Mouse (Mus musculus): ENCODE measurements around the gene Agap2. TPM values are rescaled to one million over a fixed set of nuclear protein-coding genes. Genes with fewer than 3 reads are reported as not detected.

Gene Agap2
- total RNA-seq, 2 experiments from 2014 or later = 5.7 to 6.2 TPM

DNA sequence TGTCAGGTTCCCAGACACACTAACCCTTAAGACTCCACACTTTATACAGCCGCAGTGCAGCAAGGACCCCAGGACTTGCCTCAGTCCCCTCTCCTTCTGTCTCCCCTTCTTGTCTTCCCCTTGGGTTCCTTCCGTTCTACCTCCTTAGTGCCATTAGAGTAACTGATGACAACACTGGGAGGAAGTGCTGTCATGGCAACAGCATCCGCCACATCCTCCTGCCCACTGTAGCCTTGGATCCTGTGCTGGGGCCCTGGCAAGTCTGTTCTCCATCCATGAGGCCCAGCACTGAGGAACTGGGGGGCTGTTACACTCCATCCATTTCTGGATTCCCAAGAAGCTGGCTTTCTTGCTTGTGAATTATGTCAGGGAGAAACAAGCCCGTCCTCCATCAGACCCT, 998 bp downstream of the Agap2 start:
- no peak for DNase-seq

- no peak for DNase-seq
Measured at GRCm38 (mm10) chr10:127077515-127077914, 2.4 kb downstream of the Agap2 start.

DNA sequence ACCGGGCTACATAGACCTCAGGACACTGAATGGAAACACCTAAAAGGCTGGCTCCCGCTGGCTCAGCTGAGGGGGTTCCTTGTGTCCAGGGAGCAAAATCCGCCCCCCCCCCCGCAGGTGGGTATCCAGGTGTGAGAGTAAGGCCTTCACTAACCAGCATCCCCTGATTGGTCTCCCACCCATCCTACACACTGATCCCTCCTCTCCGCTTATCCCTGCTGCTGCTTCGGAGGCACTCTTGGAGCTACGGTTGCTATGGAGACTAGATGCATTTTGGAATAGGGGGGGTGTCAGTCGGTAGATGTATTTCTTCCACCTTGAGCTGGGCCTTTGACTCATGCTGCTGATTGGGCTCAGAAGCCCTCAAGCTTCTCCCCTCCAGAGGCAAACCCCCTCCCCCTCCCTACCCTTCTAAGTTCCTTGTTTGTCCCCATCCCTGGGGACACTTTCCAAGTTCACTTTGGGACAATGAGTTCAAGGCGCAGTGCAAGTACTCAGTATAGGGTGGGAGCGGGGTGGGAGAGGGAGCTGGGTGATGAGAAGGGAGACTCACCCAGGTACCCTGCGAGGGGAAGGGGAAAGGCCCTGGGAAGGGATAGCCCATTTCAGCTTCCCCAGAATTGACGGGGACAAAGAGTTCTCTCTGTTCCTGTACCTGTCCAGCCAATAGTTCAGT, 3.1 kb downstream of the Agap2 start:
- DNase-seq = no peak

GRCm38 (mm10) chr10:127078677-127079575, 3.8 kb downstream of the Agap2 start:
- DNase-seq = peak; percentile 58

DNA sequence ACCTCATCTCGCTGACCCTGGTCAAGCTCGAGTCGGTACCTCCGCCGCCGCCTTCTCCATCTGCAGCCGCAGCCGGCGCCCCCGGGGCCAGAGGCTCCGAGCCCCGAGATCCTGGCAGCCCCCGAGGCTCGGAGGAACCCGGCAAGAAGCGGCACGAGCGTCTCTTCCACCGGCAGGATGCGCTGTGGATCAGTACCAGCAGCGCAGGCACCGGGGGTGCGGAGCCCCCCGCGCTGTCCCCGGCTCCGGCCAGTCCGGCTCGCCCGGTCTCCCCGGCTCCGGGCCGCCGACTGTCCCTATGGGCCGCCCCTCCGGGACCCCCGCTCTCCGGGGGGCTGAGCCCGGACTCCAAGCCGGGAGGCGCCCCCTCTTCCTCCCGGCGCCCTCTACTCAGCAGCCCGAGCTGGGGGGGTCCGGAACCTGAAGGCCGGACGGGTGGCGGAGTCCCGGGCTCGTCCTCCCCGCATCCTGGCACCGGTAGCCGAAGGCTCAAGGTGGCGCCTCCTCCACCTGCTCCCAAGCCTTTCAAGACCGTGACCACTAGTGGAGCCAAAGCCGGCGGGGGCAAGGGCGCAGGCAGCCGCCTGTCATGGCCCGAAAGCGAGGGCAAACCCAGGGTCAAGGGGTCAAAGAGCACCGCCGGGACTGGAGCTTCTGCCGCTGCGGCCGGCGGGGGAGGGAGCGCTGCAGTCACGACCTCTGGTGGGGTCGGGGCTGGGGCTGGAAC, 4.7 kb downstream of the Agap2 start:
- DNase-seq = no peak

GRCm38 (mm10) chr10:127080901-127081780, 6.1 kb downstream of the Agap2 start:
- DNase-seq = no peak

DNA sequence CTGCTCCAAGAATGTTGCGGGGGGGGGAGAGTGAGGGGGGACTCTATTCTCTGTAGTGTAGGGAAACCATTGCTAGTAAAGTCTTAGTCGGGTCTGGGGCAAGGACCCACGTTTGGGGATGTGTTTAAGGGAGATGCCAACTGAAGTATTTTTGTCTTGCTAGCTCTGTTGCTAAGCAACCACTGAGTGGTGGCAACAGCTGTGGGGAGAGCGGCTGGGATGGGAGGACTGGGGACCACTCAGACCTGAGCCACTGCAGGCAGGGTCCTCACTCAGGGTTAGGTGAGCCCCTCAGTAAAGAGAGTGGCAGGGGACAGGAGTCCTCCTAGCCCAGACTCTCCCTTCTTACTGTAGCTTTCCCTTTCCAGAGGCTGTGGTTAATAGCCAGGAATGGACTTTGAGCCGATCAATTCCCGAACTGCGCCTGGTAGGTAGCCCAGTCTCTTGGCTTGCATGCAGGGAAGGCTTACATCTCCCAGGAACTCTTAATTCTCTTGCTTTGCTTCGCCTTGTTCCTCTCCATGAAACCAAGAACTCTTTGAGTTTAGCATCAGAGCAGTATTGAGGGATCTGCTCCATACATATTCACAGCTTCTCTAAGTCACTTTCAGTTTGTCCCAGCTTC, 7.0 kb downstream of the Agap2 start:
- DNase-seq = no peak

DNA sequence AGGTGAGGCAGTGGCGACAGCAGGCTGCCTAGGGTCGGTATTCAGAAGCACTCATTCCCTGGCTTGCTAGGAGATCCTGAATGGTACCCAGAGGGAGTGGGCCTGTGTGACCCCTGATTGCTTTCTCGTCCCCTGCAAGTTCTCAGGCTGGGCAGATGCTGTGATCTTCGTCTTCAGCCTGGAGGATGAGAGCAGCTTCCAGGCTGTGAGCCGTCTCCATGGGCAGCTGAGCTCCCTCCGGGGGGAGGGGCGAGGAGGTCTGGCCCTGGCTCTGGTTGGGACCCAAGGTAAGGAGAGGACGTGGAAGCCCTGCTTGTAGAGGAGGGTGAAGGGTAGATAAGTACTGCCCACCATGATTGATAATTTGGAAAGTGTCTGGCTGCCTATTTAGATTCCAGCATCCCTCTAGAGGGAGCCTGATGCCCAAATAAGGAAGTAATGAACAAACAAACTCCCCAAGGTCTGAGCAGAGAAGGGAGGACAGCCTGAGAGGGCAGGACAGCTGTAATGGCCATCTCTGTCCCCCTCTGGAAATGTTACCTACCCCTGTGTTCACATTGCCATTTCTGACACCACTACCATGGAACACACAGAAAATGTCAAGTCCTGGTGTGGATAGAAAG, 8.3 kb downstream of the Agap2 start:
- no peak for DNase-seq

DNA sequence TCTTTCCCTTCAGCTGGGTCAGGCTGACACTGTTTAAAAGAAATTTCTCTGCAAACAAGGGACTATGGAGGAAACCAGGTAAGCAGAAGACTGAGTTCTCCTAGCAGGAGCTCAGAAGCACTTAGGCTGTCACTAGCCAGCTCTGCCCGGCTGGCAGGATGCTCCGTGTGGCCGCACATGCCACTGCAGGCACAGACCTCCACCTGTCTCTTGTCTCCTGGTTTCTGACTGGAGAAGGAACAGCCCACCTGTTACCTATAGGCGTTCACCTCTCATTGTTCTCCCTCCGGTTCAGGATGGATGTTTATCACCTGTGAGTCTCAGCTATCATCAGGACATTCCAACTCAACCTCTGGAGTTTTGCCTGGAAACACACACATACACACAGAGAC, 8.8 kb downstream of the Agap2 start:
- DNase-seq = no peak

- no peak for DNase-seq
Measured at GRCm38 (mm10) chr10:127085052-127085451, 10.0 kb downstream of the Agap2 start.

GRCm38 (mm10) chr10:127085633-127086032, 10.5 kb downstream of the Agap2 start:
- DNase-seq = no peak

DNA sequence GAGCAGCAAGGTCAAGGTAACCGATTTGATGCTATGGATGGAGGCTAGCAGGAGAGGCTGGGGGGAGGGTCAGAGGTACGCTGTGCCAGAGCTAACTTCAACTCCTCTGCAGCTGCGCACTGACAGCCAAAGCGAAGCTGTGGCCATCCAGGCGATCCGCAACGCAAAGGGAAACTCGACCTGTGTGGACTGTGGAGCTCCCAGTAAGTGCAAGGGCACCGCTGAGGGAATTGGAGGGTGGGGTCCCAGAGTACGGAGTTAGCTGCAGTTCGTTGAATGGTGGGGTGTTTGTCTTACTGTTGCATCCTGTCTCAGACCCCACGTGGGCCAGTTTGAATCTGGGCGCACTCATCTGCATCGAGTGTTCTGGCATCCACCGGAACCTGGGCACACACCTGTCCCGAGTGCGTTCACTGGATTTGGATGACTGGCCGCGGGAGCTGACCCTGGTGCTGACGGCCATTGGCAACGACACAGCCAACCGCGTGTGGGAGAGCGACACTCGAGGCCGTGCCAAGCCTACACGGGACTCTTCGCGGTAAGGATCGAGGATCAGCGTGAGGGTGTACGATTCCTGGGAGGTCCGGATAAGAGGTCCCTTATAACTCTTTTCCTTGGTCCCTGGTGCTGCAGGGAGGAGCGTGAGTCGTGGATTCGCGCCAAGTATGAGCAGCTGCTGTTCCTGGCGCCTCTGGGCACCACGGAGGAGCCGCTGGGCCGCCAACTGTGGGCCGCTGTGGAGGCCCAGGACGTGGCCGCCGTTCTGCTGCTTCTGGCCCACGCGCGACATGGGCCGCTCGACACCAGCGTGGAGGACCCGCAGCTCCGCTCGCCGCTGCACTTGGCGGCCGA, 15.7 kb downstream of the Agap2 start:
- peak; percentile 77 for DNase-seq

DNA sequence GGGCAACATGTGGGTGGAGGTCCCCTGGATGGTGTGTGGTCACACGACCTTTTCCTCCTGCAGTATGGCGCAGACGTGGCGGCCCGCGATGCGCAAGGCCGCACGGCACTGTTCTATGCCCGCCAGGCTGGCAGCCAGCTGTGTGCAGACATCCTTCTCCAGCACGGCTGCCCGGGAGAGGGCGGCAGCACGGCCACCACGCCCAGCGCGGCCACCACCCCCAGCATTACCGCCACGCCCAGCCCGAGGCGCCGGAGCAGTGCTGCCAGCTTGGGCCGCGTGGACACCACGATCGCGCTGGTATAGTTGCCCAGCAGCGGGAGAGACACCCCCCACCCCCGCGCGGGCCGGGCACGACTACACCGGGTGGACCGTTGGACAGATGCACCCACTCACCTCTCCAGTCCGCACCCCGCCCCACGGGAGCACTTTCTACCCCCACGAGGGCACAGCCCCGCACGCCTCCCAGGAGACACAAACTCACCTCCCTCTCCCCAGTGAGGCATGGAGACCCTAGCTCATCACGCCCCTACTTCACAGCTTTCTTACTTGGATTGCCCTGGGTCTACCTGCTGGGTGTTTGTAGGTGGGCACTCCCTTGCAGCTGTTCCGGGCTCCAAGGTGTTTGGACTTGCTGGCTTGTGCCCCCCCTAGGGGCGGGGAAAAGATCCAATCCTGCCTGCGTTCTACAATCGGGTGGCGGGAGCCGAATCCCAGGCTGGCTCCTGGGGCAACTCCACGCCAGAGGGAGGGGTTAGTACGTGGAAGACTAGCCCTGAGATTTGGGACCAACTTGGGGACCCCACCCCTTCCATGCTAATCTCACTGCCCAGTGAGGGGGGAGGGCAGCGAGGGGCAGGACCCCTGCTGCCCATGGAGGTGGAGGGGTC, 16.7 kb downstream of the Agap2 start:
- peak; percentile 74 for DNase-seq

- no peak for DNase-seq
Measured at GRCm38 (mm10) chr10:127092742-127093141, 17.7 kb downstream of the Agap2 start.

- DNase-seq = no peak
Measured at GRCm38 (mm10) chr10:127094382-127094802, 19.3 kb downstream of the Agap2 start.

DNA sequence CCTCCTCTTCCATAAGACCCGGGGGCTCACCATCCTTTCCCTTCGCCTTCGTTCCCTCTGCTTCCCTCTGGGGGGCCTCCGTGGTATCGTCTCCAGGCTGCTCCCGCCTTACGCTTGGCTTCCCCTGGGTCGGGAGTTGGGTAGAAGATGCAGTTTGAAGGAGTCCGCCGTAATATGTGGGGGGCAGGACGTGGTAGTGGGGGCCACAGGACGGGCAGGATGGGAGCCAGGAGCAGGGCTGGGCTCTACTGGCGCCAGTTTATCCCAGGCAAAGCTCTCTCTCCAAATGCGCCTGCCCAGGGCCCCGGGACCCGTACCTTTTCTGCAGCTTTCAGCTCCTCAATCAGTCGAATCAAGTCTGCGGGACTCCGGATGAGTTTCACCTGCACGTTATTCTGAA, 23.4 kb downstream of the Agap2 start:
- DNase-seq = no peak

- DNase-seq = no peak
Measured at GRCm38 (mm10) chr10:127099191-127099590, 24.1 kb downstream of the Agap2 start.

- no peak for DNase-seq
Measured at GRCm38 (mm10) chr10:127099868-127100267, 24.8 kb downstream of the Agap2 start.

GRCm38 (mm10) chr10:127100414-127100813, 25.3 kb downstream of the Agap2 start:
- DNase-seq = no peak

All from adrenal gland, postnatal 10 days (tissue).